Mouse (Mus musculus): ENCODE results near the gene Gm44503. TPM values are rescaled to one million over a fixed set of nuclear protein-coding genes. Genes with fewer than 3 reads are reported as not detected.

Gm44503 gene
- polyA plus RNA-seq, 1 experiment = not detected

GRCm38 (mm10) chr9:72969874-72970273 lies 11.2 kb downstream of the Gm44503 start:
- no peak for TF ChIP-seq GATA1 (IDR thresholded peaks at IDR 0.05; ENCODE audit: borderline replicate concordance, low read length)
- no peak for TF ChIP-seq FLI1 (IDR thresholded peaks at IDR 0.05; ENCODE audit: low read length)
- no peaks in the 10 kb centered on the region for H3K27me3 ChIP-seq (replicated peaks)
- H3K9me3 ChIP-seq = no peaks in the 10 kb centered on the region
- H3K4me3 ChIP-seq (replicated peaks) = no peak overlapping the region
- peaks cover 36% of the 10 kb centered on the region for H3K4me1 ChIP-seq
- no peaks in the 10 kb centered on the region for H3K36me3 ChIP-seq (replicated peaks; ENCODE audit: low read length)

- H3K4me3 ChIP-seq (replicated peaks) = no peak overlapping the region
- no peaks in the 10 kb centered on the region for H3K27me3 ChIP-seq (replicated peaks)
- TF ChIP-seq FLI1 (IDR thresholded peaks at IDR 0.05; ENCODE audit: low read length) (no peak), GATA1 (IDR thresholded peaks at IDR 0.05; ENCODE audit: borderline replicate concordance, low read length) (no peak)
- H3K4me1 ChIP-seq = peaks cover 34% of the 10 kb centered on the region
- H3K9me3 ChIP-seq = no peaks in the 10 kb centered on the region
- no peaks in the 10 kb centered on the region for H3K36me3 ChIP-seq (replicated peaks; ENCODE audit: low read length)
These were observed 13.8 kb downstream of the Gm44503 start for GRCm38 (mm10) chr9:72972435-72972834.

GRCm38 (mm10) chr9:72972984-72973383 lies 14.3 kb downstream of the Gm44503 start:
- no peak for TF ChIP-seq GATA1 (IDR thresholded peaks at IDR 0.05; ENCODE audit: borderline replicate concordance, low read length)
- TF ChIP-seq FLI1 (IDR thresholded peaks at IDR 0.05; ENCODE audit: low read length) = no peak

GRCm38 (mm10) chr9:72974734-72975133 lies 16.1 kb downstream of the Gm44503 start:
- TF ChIP-seq FLI1 (IDR thresholded peaks at IDR 0.05; ENCODE audit: low read length) (no peak), GATA1 (IDR thresholded peaks at IDR 0.05; ENCODE audit: borderline replicate concordance, low read length) (no peak)
- no peaks in the 10 kb centered on the region for H3K36me3 ChIP-seq (replicated peaks; ENCODE audit: low read length)
- H3K4me1 ChIP-seq = peaks cover 24% of the 10 kb centered on the region
- no peak overlapping the region for H3K4me3 ChIP-seq (replicated peaks)
- H3K9me3 ChIP-seq = no peaks in the 10 kb centered on the region
- no peaks in the 10 kb centered on the region for H3K27me3 ChIP-seq (replicated peaks)

More at GRCm38 (mm10) chr9:72972984-72973383, 14.3 kb downstream of the Gm44503 start:
- H3K4me1 ChIP-seq = peaks cover 34% of the 10 kb centered on the region
- no peak overlapping the region for H3K4me3 ChIP-seq (replicated peaks)
- H3K36me3 ChIP-seq (replicated peaks; ENCODE audit: low read length) = no peaks in the 10 kb centered on the region
- no peaks in the 10 kb centered on the region for H3K9me3 ChIP-seq
- H3K27me3 ChIP-seq (replicated peaks) = no peaks in the 10 kb centered on the region

GRCm38 (mm10) chr9:72975242-72975641 lies 16.6 kb downstream of the Gm44503 start:
- Histone ChIP-seq H3K4me1 (peaks cover 19% of the 10 kb centered on the region), H3K36me3 (replicated peaks; ENCODE audit: low read length) (no peaks in the 10 kb centered on the region)
- TF ChIP-seq GATA1 (IDR thresholded peaks at IDR 0.05; ENCODE audit: borderline replicate concordance, low read length) = no peak
- TF ChIP-seq FLI1 (IDR thresholded peaks at IDR 0.05; ENCODE audit: low read length) = no peak

GRCm38 (mm10) chr9:72983066-72983465 lies 24.4 kb downstream of the Gm44503 start:
- H3K4me1 ChIP-seq = peaks cover 27% of the 10 kb centered on the region
- H3K36me3 ChIP-seq (replicated peaks; ENCODE audit: low read length) = no peaks in the 10 kb centered on the region
- TF ChIP-seq FLI1 (IDR thresholded peaks at IDR 0.05; ENCODE audit: low read length) (no peak), GATA1 (IDR thresholded peaks at IDR 0.05; ENCODE audit: borderline replicate concordance, low read length) (no peak)
- no peak overlapping the region for H3K4me3 ChIP-seq (replicated peaks)
- no peaks in the 10 kb centered on the region for H3K27me3 ChIP-seq (replicated peaks)
- H3K9me3 ChIP-seq = no peaks in the 10 kb centered on the region

More at GRCm38 (mm10) chr9:72975242-72975641, 16.6 kb downstream of the Gm44503 start:
- Histone ChIP-seq H3K27me3 (replicated peaks) (no peaks in the 10 kb centered on the region), H3K9me3 (no peaks in the 10 kb centered on the region), H3K4me3 (replicated peaks) (no peak overlapping the region)

- no peaks in the 10 kb centered on the region for H3K9me3 ChIP-seq
- no peak for TF ChIP-seq GATA1 (IDR thresholded peaks at IDR 0.05; ENCODE audit: borderline replicate concordance, low read length)
- peak; percentile 53; the same call in 1 of the 2 replicates for TF ChIP-seq FLI1 (IDR thresholded peaks at IDR 0.05; ENCODE audit: low read length)
- peak within 1 kb of the TSS; percentile 96 for H3K4me3 ChIP-seq (replicated peaks)
- H3K36me3 ChIP-seq (replicated peaks; ENCODE audit: low read length) = no peaks in the 10 kb centered on the region
- peaks cover 41% of the 10 kb centered on the region for H3K4me1 ChIP-seq
- H3K27me3 ChIP-seq (replicated peaks) = no peaks in the 10 kb centered on the region
These were observed 26.9 kb downstream of the Gm44503 start, which contains the start of the genes Ccpg1os and Ccpg1 for GRCm38 (mm10) chr9:72985250-72986220. TSS of gene Ccpg1os (minus strand) at chr9:72985382. TSS of gene Ccpg1 (plus strand) at chr9:72985429.

GRCm38 (mm10) chr9:72987703-72988102 lies 29.1 kb downstream of the Gm44503 start:
- no peaks in the 10 kb centered on the region for H3K9me3 ChIP-seq
- peaks cover 56% of the 10 kb centered on the region for H3K4me1 ChIP-seq
- H3K4me3 ChIP-seq (replicated peaks) = no peak overlapping the region
- no peak for TF ChIP-seq FLI1 (IDR thresholded peaks at IDR 0.05; ENCODE audit: low read length)
- TF ChIP-seq GATA1 (IDR thresholded peaks at IDR 0.05; ENCODE audit: borderline replicate concordance, low read length) = no peak
- no peaks in the 10 kb centered on the region for H3K36me3 ChIP-seq (replicated peaks; ENCODE audit: low read length)
- H3K27me3 ChIP-seq (replicated peaks) = no peaks in the 10 kb centered on the region

- Histone ChIP-seq H3K4me3 (replicated peaks) (no peak overlapping the region), H3K27me3 (replicated peaks) (no peaks in the 10 kb centered on the region), H3K4me1 (peaks cover 62% of the 10 kb centered on the region), H3K36me3 (replicated peaks; ENCODE audit: low read length) (no peaks in the 10 kb centered on the region), H3K9me3 (no peaks in the 10 kb centered on the region)
- TF ChIP-seq GATA1 (IDR thresholded peaks at IDR 0.05; ENCODE audit: borderline replicate concordance, low read length) = no peak
- TF ChIP-seq FLI1 (IDR thresholded peaks at IDR 0.05; ENCODE audit: low read length) = no peak
These were observed 30.1 kb downstream of the Gm44503 start for GRCm38 (mm10) chr9:72988706-72989105.

- Histone ChIP-seq H3K4me1 (peaks cover 52% of the 10 kb centered on the region), H3K27me3 (replicated peaks) (no peaks in the 10 kb centered on the region), H3K4me3 (replicated peaks) (no peak overlapping the region), H3K36me3 (replicated peaks; ENCODE audit: low read length) (peaks cover 6% of the 10 kb centered on the region), H3K9me3 (no peaks in the 10 kb centered on the region)
- no peak for TF ChIP-seq GATA1 (IDR thresholded peaks at IDR 0.05; ENCODE audit: borderline replicate concordance, low read length)
- TF ChIP-seq FLI1 (IDR thresholded peaks at IDR 0.05; ENCODE audit: low read length) = no peak
These were observed 32.8 kb downstream of the Gm44503 start for GRCm38 (mm10) chr9:72991420-72991819.

Data from megakaryocyte, embryonic 14.5 days (primary cell).